Comparison of ENCODE assay signal across 23 mouse cellular contexts in the genomic region with DNA sequence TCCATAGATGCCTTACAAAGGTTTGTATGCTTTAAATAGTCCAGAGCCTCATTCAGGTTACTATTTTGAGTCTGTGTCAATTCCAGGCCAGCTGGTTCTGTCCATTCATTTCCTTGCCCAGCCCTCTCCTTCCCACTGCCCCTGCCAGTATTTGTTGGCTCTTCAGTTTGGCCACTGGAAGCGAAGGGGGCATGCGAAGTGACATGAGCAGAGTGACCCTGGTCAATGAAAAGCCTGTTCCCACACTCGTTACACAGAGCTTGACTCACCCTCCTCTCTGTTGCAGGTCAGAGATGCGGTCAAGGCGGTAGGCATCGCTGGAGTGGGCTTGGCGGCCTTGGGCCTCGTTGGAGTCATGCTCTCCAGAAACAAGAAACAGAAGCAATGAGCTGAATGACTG. TPM values are rescaled to one million over a fixed set of nuclear protein-coding genes. Genes with fewer than 3 reads are reported as not detected.
DNase-seq lines count a peak whose midpoint lies in the region; ATAC-seq and TF ChIP-seq lines count a peak whose summit lies in the region.
"Had no signal": no experiment of that assay in that cellular context is flagged by ENCODE, and none has a peak within 500 bp of the region (broad histone marks: within the 10 kb centered on the region; RNA-seq: fewer than 3 reads in every experiment).

No protein-coding gene starts in this region.

- H3K36me3 ChIP-seq in heart, postnatal 0 days (replicated peaks; ENCODE audit: control insufficient read depth, insufficient read depth, low read length), result peaks cover 5% of the 10 kb centered on the region; the same call in 1 of the 2 replicates
- H3K36me3 ChIP-seq in midbrain, embryonic 16.5 days (ENCODE audit: control insufficient read depth, insufficient read depth, low read length), result no peaks in the 10 kb centered on the region
- H3K36me3 ChIP-seq in forebrain, embryonic 15.5 days, result no peaks in the 10 kb centered on the region
- H3K36me3 ChIP-seq: hindbrain, embryonic 15.5 days; limb, embryonic 10.5 days had no signal

- WGBS in heart, postnatal 0 days, result 62% methylated on average over 8 of the region's 8 CpGs
- 88% methylated on average over 8 of the region's 8 CpGs for WGBS in midbrain, embryonic 16.5 days
- WGBS in forebrain, embryonic 15.5 days, result 84% methylated on average over 8 of the region's 8 CpGs

- ATAC-seq in heart, postnatal 0 days (ENCODE audit: insufficient read depth, low read depth), result no peak; the same call in 1 of the 2 replicates
- no peak for ATAC-seq in midbrain, embryonic 16.5 days
- no peak for ATAC-seq in forebrain, embryonic 15.5 days (replicated peaks)
- ATAC-seq: forebrain, embryonic 13.5 days; liver, embryonic 12.5 days had no signal

- no peak overlapping the region for H3K4me2 ChIP-seq in heart, postnatal 0 days (ENCODE audit: low read depth, low read length)
- H3K4me2 ChIP-seq in midbrain, embryonic 16.5 days (ENCODE audit: low read length), result no peak overlapping the region
- H3K4me2 ChIP-seq in forebrain, embryonic 15.5 days (replicated peaks), result no peak overlapping the region
- H3K4me2 ChIP-seq: forebrain, embryonic 13.5 days; hindbrain, embryonic 15.5 days; liver, embryonic 12.5 days had no signal

- peaks cover 32% of the 10 kb centered on the region for H3K4me1 ChIP-seq in heart, postnatal 0 days (ENCODE audit: control insufficient read depth, insufficient read depth)
- no peaks in the 10 kb centered on the region for H3K4me1 ChIP-seq in midbrain, embryonic 16.5 days (ENCODE audit: control insufficient read depth, insufficient read depth, low read length)
- H3K4me1 ChIP-seq in forebrain, embryonic 15.5 days, result no peaks in the 10 kb centered on the region
- H3K4me1 ChIP-seq: forebrain, embryonic 13.5 days; hindbrain, embryonic 15.5 days had no signal

- no peak overlapping the region for H3K9ac ChIP-seq in heart, postnatal 0 days (replicated peaks; ENCODE audit: low read depth, low read length)
- no peak overlapping the region for H3K9ac ChIP-seq in midbrain, embryonic 16.5 days (ENCODE audit: low read depth, low read length)
- no peak overlapping the region for H3K9ac ChIP-seq in forebrain, embryonic 15.5 days (replicated peaks)
- H3K9ac ChIP-seq: forebrain, embryonic 13.5 days; hindbrain, embryonic 15.5 days; liver, embryonic 12.5 days had no signal

- H3K27me3 ChIP-seq in heart, postnatal 0 days (ENCODE audit: control insufficient read depth, insufficient read depth, low read length), result no peaks in the 10 kb centered on the region
- H3K27me3 ChIP-seq in midbrain, embryonic 16.5 days (ENCODE audit: control insufficient read depth, insufficient read depth, low read depth, low read length), result no peaks in the 10 kb centered on the region
- H3K27me3 ChIP-seq in forebrain, embryonic 15.5 days, result no peaks in the 10 kb centered on the region
- H3K27me3 ChIP-seq: forebrain, embryonic 13.5 days; hindbrain, embryonic 15.5 days; liver, embryonic 12.5 days had no signal

- peak; percentile 64 to 81 for DNase-seq in adrenal gland, adult (ENCODE audit: inconsistent age in 2 of 2, low spot score in 1 of 2)
- DNase-seq in adrenal gland, postnatal 4 days (ENCODE audit: low spot score in 2 of 2), result no peak
- peak; percentile 42 for DNase-seq in heart, adult 8-10 months (ENCODE audit: low spot score)
- no peak for DNase-seq in heart, postnatal 4 days
- peak; percentile 65 for DNase-seq in adrenal gland, postnatal 14 days
- DNase-seq in heart, postnatal 0 days (ENCODE audit: low spot score), result no peak
- DNase-seq: cerebellum, adult 8-10 months; embryo, embryonic 11 days; kidney, adult 2 months; kidney, postnatal 36 days; retina, postnatal 1 day; spleen, adult 18-20 months; thymus, postnatal 14 days had no signal

- H3K27ac ChIP-seq in heart, postnatal 0 days (ENCODE audit: low read depth), result peak overlapping the region; percentile 52
- H3K27ac ChIP-seq in midbrain, embryonic 16.5 days (ENCODE audit: low read length), result no peak overlapping the region
- H3K27ac ChIP-seq in forebrain, embryonic 15.5 days (replicated peaks), result no peak overlapping the region
- H3K27ac ChIP-seq: forebrain, embryonic 13.5 days; hindbrain, embryonic 15.5 days; limb, embryonic 10.5 days; liver, embryonic 12.5 days had no signal

- no peak for TF ChIP-seq CTCF in heart, postnatal 0 days (IDR thresholded peaks at IDR 0.05; ENCODE audit: low read depth)

- TF ChIP-seq EP300 in heart, postnatal 0 days (IDR thresholded peaks at IDR 0.05; ENCODE audit: low read depth), result no peak

- H3K9me3 ChIP-seq in heart, postnatal 0 days (replicated peaks; ENCODE audit: control insufficient read depth, low read length), result 0 out of 2 replicates have a peak, but pooled peaks cover 3% of the 10 kb centered on the region
- H3K9me3 ChIP-seq in midbrain, embryonic 16.5 days (replicated peaks; ENCODE audit: control insufficient read depth, low read length, poor library complexity, severe bottlenecking), result no peaks in the 10 kb centered on the region
- H3K9me3 ChIP-seq in forebrain, embryonic 15.5 days, result no peaks in the 10 kb centered on the region
- H3K9me3 ChIP-seq: forebrain, embryonic 13.5 days; hindbrain, embryonic 15.5 days; limb, embryonic 10.5 days; liver, embryonic 12.5 days had no signal

- no peak overlapping the region for H3K4me3 ChIP-seq in heart, postnatal 0 days (ENCODE audit: low read depth, low read length)
- H3K4me3 ChIP-seq in midbrain, embryonic 16.5 days (ENCODE audit: low read depth, low read length), result no peak overlapping the region
- no peak overlapping the region for H3K4me3 ChIP-seq in forebrain, embryonic 15.5 days
- H3K4me3 ChIP-seq: forebrain, embryonic 13.5 days; hindbrain, embryonic 15.5 days; limb, embryonic 10.5 days; liver, embryonic 12.5 days had no signal

RNA-seq across cellular contexts. Expression of gene Lgals12, which starts 21.7 kb away (rescaled TPM):
- 10 to 100 TPM; 10.4 to 12.3 TPM for total RNA-seq in adrenal gland, postnatal 4 days (2021)
- under 1 TPM; 0.16 to 0.37 (median 0.32) TPM for total RNA-seq in heart, adult 8-10 months (2022)
- total RNA-seq in heart, postnatal 4 days (2021), result under 1 TPM; 0.36 to 0.41 TPM
- 15.7 and 20.8 TPM in 2 replicates for total RNA-seq in adrenal gland, postnatal 14 days (2021)
- total RNA-seq in heart, postnatal 0 days (2014; rRNA removed; ENCODE audit: low replicate concordance), result not detected in 2 replicates
- polyA plus RNA-seq in heart, postnatal 0 days (2015; fragmentation: Nextera tagmentation; extraction: Ambion mirVana), result 0.04 and 0.05 TPM in 2 replicates
- polyA plus RNA-seq in midbrain, embryonic 16.5 days (2015; fragmentation: Nextera tagmentation; extraction: Ambion mirVana), result 0.17 and 0.26 TPM in 2 replicates
- 0.08 and 0.28 TPM in 2 replicates for polyA plus RNA-seq in forebrain, embryonic 15.5 days (2015; fragmentation: Nextera tagmentation; extraction: Ambion mirVana)
- total RNA-seq: megakaryocyte progenitor cell, adult 5-6 weeks had no signal
- polyA plus RNA-seq: liver, embryonic 12.5 days had no signal

RNA-seq across cellular contexts. Expression of gene Hrasls5, which starts 27.1 kb away (rescaled TPM):
- total RNA-seq in adrenal gland, postnatal 4 days (2021), result not detected
- total RNA-seq in heart, adult 8-10 months (2022), result not detected
- total RNA-seq in heart, postnatal 4 days (2021), result not detected
- total RNA-seq in adrenal gland, postnatal 14 days (2021), result 0.67 TPM in 1 of 2 replicates, not detected in the other
- total RNA-seq in heart, postnatal 0 days (2014; rRNA removed; ENCODE audit: low replicate concordance), result not detected in 2 replicates
- polyA plus RNA-seq in heart, postnatal 0 days (2015; fragmentation: Nextera tagmentation; extraction: Ambion mirVana), result not detected in 2 replicates
- not detected in 2 replicates for polyA plus RNA-seq in midbrain, embryonic 16.5 days (2015; fragmentation: Nextera tagmentation; extraction: Ambion mirVana)
- polyA plus RNA-seq in forebrain, embryonic 15.5 days (2015; fragmentation: Nextera tagmentation; extraction: Ambion mirVana), result not detected in 2 replicates
- total RNA-seq: gastrocnemius, postnatal 4 days; megakaryocyte progenitor cell, adult 5-6 weeks had no signal
- polyA plus RNA-seq: forebrain, embryonic 13.5 days; hindbrain, embryonic 15.5 days; limb, embryonic 10.5 days; liver, embryonic 12.5 days; neural tube, embryonic 14.5 days; stomach, embryonic 16.5 days had no signal

RNA-seq across cellular contexts. Expression of gene Pla2g16, which starts 28.0 kb away (rescaled TPM):
- total RNA-seq in adrenal gland, postnatal 4 days (2021), result 10 to 100 TPM; 33.0 to 41.5 TPM
- total RNA-seq in heart, adult 8-10 months (2022), result 100 to 1,000 TPM; 121 to 150 (median 137) TPM
- 10 to 100 TPM; 81.0 to 81.1 TPM for total RNA-seq in heart, postnatal 4 days (2021)
- total RNA-seq in adrenal gland, postnatal 14 days (2021), result 72.9 and 79.7 TPM in 2 replicates
- 41.6 and 45.6 TPM in 2 replicates for total RNA-seq in heart, postnatal 0 days (2014; rRNA removed; ENCODE audit: low replicate concordance)
- polyA plus RNA-seq in heart, postnatal 0 days (2015; fragmentation: Nextera tagmentation; extraction: Ambion mirVana), result 69.2 and 74.1 TPM in 2 replicates
- polyA plus RNA-seq in midbrain, embryonic 16.5 days (2015; fragmentation: Nextera tagmentation; extraction: Ambion mirVana), result 2.2 and 3.1 TPM in 2 replicates
- polyA plus RNA-seq in forebrain, embryonic 15.5 days (2015; fragmentation: Nextera tagmentation; extraction: Ambion mirVana), result 4.0 and 4.7 TPM in 2 replicates

Comparison
In these comparisons a context has a peak if more than half of its experiments do, and no peak if none do; other contexts are left out.
1. DNase-seq: peak in adrenal gland, adult (2 of 2), heart, adult 8-10 months (single experiment) and adrenal gland, postnatal 14 days (single experiment); none in adrenal gland, postnatal 4 days (0 of 2), heart, postnatal 4 days (single experiment) and heart, postnatal 0 days (single experiment).
2. RNA of gene Lgals12, which starts 21.7 kb away (total RNA-seq): 15.7 to 20.8 TPM in adrenal gland, postnatal 14 days and 10.4 to 12.3 TPM in adrenal gland, postnatal 4 days; 0.36 to 0.41 TPM in heart, postnatal 4 days, 0.16 to 0.37 TPM in heart, adult 8-10 months and not detected in heart, postnatal 0 days; every median in the first group is over 4 times any median in the second.